Mouse (Mus musculus): Measurements from ENCODE around the gene Jph3. TPM values are rescaled to one million over a fixed set of nuclear protein-coding genes. Genes with fewer than 3 reads are reported as not detected.

Gene Jph3
- polyA plus RNA-seq, 1 experiment from 2014 or later = 84.2 TPM

- peak; percentile 99 for ATAC-seq (ENCODE audit: low read depth)
- Histone ChIP-seq H3K4me3 (ENCODE audit: low read depth, low read length) (peak within 1 kb of the TSS; percentile 88), H3K4me2 (ENCODE audit: low read depth, low read length) (peak within 1 kb of the TSS; percentile 96), H3K27me3 (ENCODE audit: control insufficient read depth, insufficient read depth, low read length) (no peaks in the 10 kb centered on the region), H3K9me3 (ENCODE audit: control insufficient read depth, low read length) (no peaks in the 10 kb centered on the region), H3K36me3 (ENCODE audit: control insufficient read depth, insufficient read depth, low read length) (no peaks in the 10 kb centered on the region), H3K4me1 (ENCODE audit: control insufficient read depth, insufficient read depth, low read length) (peaks cover 13% of the 10 kb centered on the region), H3K27ac (ENCODE audit: low read depth, low read length) (peak within 1 kb of the TSS; percentile 85), H3K9ac (replicated peaks; ENCODE audit: low read depth, low read length) (peak within 1 kb of the TSS; percentile 80)
- WGBS = under 1% methylated on average over 68 of the region's 68 CpGs
Observed at GRCm38 (mm10) chr8:121829048-121829776, 99.8 kb downstream of the Jph3 start, which contains the start of gene Klhdc4. Klhdc4 (minus strand) TSS chr8:121829569.

GRCm38 (mm10) chr8:121829777-121830362 lies 100.4 kb downstream of the Jph3 start:
- H3K9me3 ChIP-seq (ENCODE audit: control insufficient read depth, low read length) = no peaks in the 10 kb centered on the region
- 17% methylated on average over 18 of the region's 18 CpGs for WGBS
- peak overlapping the region; percentile 85 for H3K27ac ChIP-seq (ENCODE audit: low read depth, low read length)
- peak overlapping the region; percentile 88 for H3K4me3 ChIP-seq (ENCODE audit: low read depth, low read length)
- peaks cover 13% of the 10 kb centered on the region for H3K4me1 ChIP-seq (ENCODE audit: control insufficient read depth, insufficient read depth, low read length)
- H3K27me3 ChIP-seq (ENCODE audit: control insufficient read depth, insufficient read depth, low read length) = no peaks in the 10 kb centered on the region
- ATAC-seq (ENCODE audit: low read depth) = peak; percentile 82; the same call in 1 of the 2 replicates
- H3K36me3 ChIP-seq (ENCODE audit: control insufficient read depth, insufficient read depth, low read length) = no peaks in the 10 kb centered on the region
- H3K9ac ChIP-seq (replicated peaks; ENCODE audit: low read depth, low read length) = peak overlapping the region; percentile 80
- peak overlapping the region; percentile 96 for H3K4me2 ChIP-seq (ENCODE audit: low read depth, low read length)

- Histone ChIP-seq H3K4me2 (ENCODE audit: low read depth, low read length) (no peak overlapping the region), H3K27ac (ENCODE audit: low read depth, low read length) (no peak overlapping the region), H3K27me3 (ENCODE audit: control insufficient read depth, insufficient read depth, low read length) (no peaks in the 10 kb centered on the region), H3K36me3 (ENCODE audit: control insufficient read depth, insufficient read depth, low read length) (no peaks in the 10 kb centered on the region), H3K4me3 (ENCODE audit: low read depth, low read length) (no peak overlapping the region), H3K9ac (replicated peaks; ENCODE audit: low read depth, low read length) (no peak overlapping the region), H3K4me1 (ENCODE audit: control insufficient read depth, insufficient read depth, low read length) (peaks cover 13% of the 10 kb centered on the region), H3K9me3 (ENCODE audit: control insufficient read depth, low read length) (no peaks in the 10 kb centered on the region)
- WGBS = 78% methylated on average over 2 of the region's 2 CpGs
- no peak for ATAC-seq (ENCODE audit: low read depth)
Observed at GRCm38 (mm10) chr8:121832061-121832460, 102.6 kb downstream of the Jph3 start.

GRCm38 (mm10) chr8:121832503-121832902 lies 103.1 kb downstream of the Jph3 start:
- no peaks in the 10 kb centered on the region for H3K27me3 ChIP-seq (ENCODE audit: control insufficient read depth, insufficient read depth, low read length)
- no peak overlapping the region for H3K9ac ChIP-seq (replicated peaks; ENCODE audit: low read depth, low read length)
- H3K27ac ChIP-seq (ENCODE audit: low read depth, low read length) = no peak overlapping the region
- H3K4me3 ChIP-seq (ENCODE audit: low read depth, low read length) = no peak overlapping the region
- 20% methylated on average over 6 of the region's 6 CpGs for WGBS
- no peaks in the 10 kb centered on the region for H3K36me3 ChIP-seq (ENCODE audit: control insufficient read depth, insufficient read depth, low read length)
- H3K9me3 ChIP-seq (ENCODE audit: control insufficient read depth, low read length) = no peaks in the 10 kb centered on the region
- ATAC-seq (ENCODE audit: low read depth) = no peak
- H3K4me2 ChIP-seq (ENCODE audit: low read depth, low read length) = no peak overlapping the region
- H3K4me1 ChIP-seq (ENCODE audit: control insufficient read depth, insufficient read depth, low read length) = peaks cover 13% of the 10 kb centered on the region

- Histone ChIP-seq H3K4me3 (ENCODE audit: low read depth, low read length) (no peak overlapping the region), H3K36me3 (ENCODE audit: control insufficient read depth, insufficient read depth, low read length) (no peaks in the 10 kb centered on the region), H3K4me2 (ENCODE audit: low read depth, low read length) (no peak overlapping the region), H3K27me3 (ENCODE audit: control insufficient read depth, insufficient read depth, low read length) (no peaks in the 10 kb centered on the region), H3K27ac (ENCODE audit: low read depth, low read length) (no peak overlapping the region), H3K9me3 (ENCODE audit: control insufficient read depth, low read length) (no peaks in the 10 kb centered on the region), H3K4me1 (ENCODE audit: control insufficient read depth, insufficient read depth, low read length) (no peaks in the 10 kb centered on the region), H3K9ac (replicated peaks; ENCODE audit: low read depth, low read length) (no peak overlapping the region)
- no peak for ATAC-seq (ENCODE audit: low read depth)
- 55% methylated on average over 8 of the region's 8 CpGs for WGBS
Observed at GRCm38 (mm10) chr8:121841242-121841641, 111.8 kb downstream of the Jph3 start.

- H3K4me1 ChIP-seq (ENCODE audit: control insufficient read depth, insufficient read depth, low read length) = no peaks in the 10 kb centered on the region
- H3K27me3 ChIP-seq (ENCODE audit: control insufficient read depth, insufficient read depth, low read length) = no peaks in the 10 kb centered on the region
- 90% methylated on average over 8 of the region's 8 CpGs for WGBS
- no peak overlapping the region for H3K4me3 ChIP-seq (ENCODE audit: low read depth, low read length)
- H3K27ac ChIP-seq (ENCODE audit: low read depth, low read length) = no peak overlapping the region
- no peak for ATAC-seq (ENCODE audit: low read depth)
- H3K9ac ChIP-seq (replicated peaks; ENCODE audit: low read depth, low read length) = no peak overlapping the region
- H3K9me3 ChIP-seq (ENCODE audit: control insufficient read depth, low read length) = no peaks in the 10 kb centered on the region
- no peaks in the 10 kb centered on the region for H3K36me3 ChIP-seq (ENCODE audit: control insufficient read depth, insufficient read depth, low read length)
- no peak overlapping the region for H3K4me2 ChIP-seq (ENCODE audit: low read depth, low read length)
Observed at GRCm38 (mm10) chr8:121842064-121842955, 112.9 kb downstream of the Jph3 start.

- 75% methylated on average over 3 of the region's 3 CpGs for WGBS
- ATAC-seq (ENCODE audit: low read depth) = no peak
- H3K36me3 ChIP-seq (ENCODE audit: control insufficient read depth, insufficient read depth, low read length) = no peaks in the 10 kb centered on the region
Observed at GRCm38 (mm10) chr8:121843184-121843733, 113.8 kb downstream of the Jph3 start.

More at GRCm38 (mm10) chr8:121843184-121843733, 113.8 kb downstream of the Jph3 start:
- no peaks in the 10 kb centered on the region for H3K4me1 ChIP-seq (ENCODE audit: control insufficient read depth, insufficient read depth, low read length)
- H3K9ac ChIP-seq (replicated peaks; ENCODE audit: low read depth, low read length) = no peak overlapping the region
- no peak overlapping the region for H3K4me3 ChIP-seq (ENCODE audit: low read depth, low read length)
- no peaks in the 10 kb centered on the region for H3K9me3 ChIP-seq (ENCODE audit: control insufficient read depth, low read length)
- no peaks in the 10 kb centered on the region for H3K27me3 ChIP-seq (ENCODE audit: control insufficient read depth, insufficient read depth, low read length)
- no peak overlapping the region for H3K4me2 ChIP-seq (ENCODE audit: low read depth, low read length)
- H3K27ac ChIP-seq (ENCODE audit: low read depth, low read length) = no peak overlapping the region

Measured in neural tube, embryonic 14.5 days (tissue).